Mouse (Mus musculus) midbrain, embryonic 14.5 days (tissue): ENCODE data around the gene Cse1l. TPM values are rescaled to one million over a fixed set of nuclear protein-coding genes. Genes with fewer than 3 reads are reported as not detected.

ENCODE experiments used
- ATAC-seq: fragments of 200-750 bp; cut with Nextera tagmentation; 2 replicates; pipeline ENCODE4 v1.8.0; 2017; ENCODE audit warnings: moderate number of reproducible peaks, moderate library complexity; ENCODE audit not compliant: low FRiP score, low TSS enrichment
- DNase-seq: peaks from one replicate; pipeline ENCODE4 v3.0.0-alpha.2; 2015
- H3K27ac ChIP-seq: fragments of 300-500 bp; sonication (generic); replicated peaks from 2 replicates; pipeline ENCODE4 v1.5.1; 2014; ENCODE audit warnings: mild to moderate bottlenecking, low read depth, low read length, moderate library complexity
- H3K27me3 ChIP-seq: fragments of 300-500 bp; sonication (generic); 2 replicates; pipeline ENCODE4 v1.6.1; 2014; ENCODE audit warnings: low read length, control low read depth, mixed read lengths; ENCODE audit not compliant: control insufficient read depth, insufficient read depth
- H3K36me3 ChIP-seq: fragments of 300-500 bp; sonication (generic); 2 replicates; pipeline ENCODE4 v1.6.1; 2014; ENCODE audit warnings: low read length, control low read depth; ENCODE audit not compliant: control insufficient read depth, insufficient read depth
- H3K4me1 ChIP-seq: fragments of 300-500 bp; sonication (generic); 2 replicates; pipeline ENCODE4 v1.6.1; 2014; ENCODE audit warnings: mild to moderate bottlenecking, antibody characterized with exemption, low read length, control low read depth; ENCODE audit not compliant: control insufficient read depth, insufficient read depth
- H3K4me2 ChIP-seq: fragments of 300-500 bp; sonication (generic); 2 replicates; pipeline ENCODE4 v1.6.1; 2014; ENCODE audit warnings: mild to moderate bottlenecking, low read length, moderate library complexity
- H3K4me3 ChIP-seq: fragments of 300-500 bp; sonication (generic); replicated peaks from 2 replicates; pipeline ENCODE4 v1.5.1; 2014; ENCODE audit warnings: low read depth, low read length
- H3K9ac ChIP-seq: fragments of 300-500 bp; sonication (generic); replicated peaks from 2 replicates; pipeline ENCODE4 v1.6.1; 2014; ENCODE audit warnings: mild to moderate bottlenecking, low read length, moderate library complexity
- H3K9me3 ChIP-seq: fragments of 300-500 bp; sonication (generic); 2 replicates; pipeline ENCODE4 v1.6.1; 2016; ENCODE audit warnings: low read length, control low read depth, mixed read lengths; ENCODE audit not compliant: control insufficient read depth
- WGBS: fragments of 180-500 bp; shearing (Covaris S2); extraction: QIAGEN DNeasy Blood & Tissue Kit; methylation state at CpG from one replicate; pipeline ENCODE4 v1.1.7; 2014; 5-methylcytosine and 5-hydroxymethylcytosine counted together
- polyA plus RNA-seq: library from polyadenylated mRNA; unstranded; fragments of >200 nt; fragmentation: Nextera tagmentation; extraction: Ambion mirVana; gene quantifications from 2 replicates; pipeline ENCODE4 v1.2.1, GENCODE M21; 2014

Gene Cse1l
- polyA plus RNA-seq, 1 experiment from 2014 or later = 128 TPM

DNA sequence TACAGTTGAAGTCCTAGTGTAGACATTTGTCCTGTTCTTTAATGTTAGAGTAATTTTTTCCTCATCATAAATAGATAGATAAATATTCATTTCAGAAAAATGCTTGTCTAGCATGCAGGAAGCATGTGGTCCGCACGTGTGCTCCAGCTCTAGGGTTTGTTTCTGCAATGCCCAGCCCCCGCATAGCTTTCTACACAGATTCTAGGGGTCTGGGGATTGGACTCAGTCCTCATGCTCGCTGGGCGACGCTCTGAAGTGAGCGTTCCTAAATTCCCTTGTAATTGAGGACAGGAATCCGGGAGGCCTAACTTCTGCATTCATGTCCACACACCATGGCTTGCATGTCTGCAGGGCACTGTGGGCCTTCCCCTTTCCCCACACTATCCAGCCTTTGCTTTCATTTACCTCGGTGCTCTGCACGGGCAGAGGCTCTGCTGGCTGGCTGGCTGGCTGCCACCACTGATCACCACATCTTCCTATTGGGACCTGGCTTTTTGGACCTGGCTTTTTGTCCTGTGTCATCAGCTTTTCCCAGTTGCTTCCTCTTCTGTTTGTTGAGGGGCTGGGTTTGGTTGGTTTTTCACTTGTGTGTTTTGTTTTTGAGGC, 31.1 kb upstream of the Cse1l start:
- H3K9ac ChIP-seq = no peak overlapping the region
- ATAC-seq (no peak), DNase-seq (no peak)
- no peaks in the 10 kb centered on the region for H3K9me3 ChIP-seq
- no peak overlapping the region for H3K4me2 ChIP-seq
- H3K4me3 ChIP-seq = no peak overlapping the region
- peaks cover 65% of the 10 kb centered on the region for H3K36me3 ChIP-seq
- no peaks in the 10 kb centered on the region for H3K27me3 ChIP-seq
- no peaks in the 10 kb centered on the region for H3K4me1 ChIP-seq
- no peak overlapping the region for H3K27ac ChIP-seq
- 82% methylated on average over 10 of the region's 10 CpGs for WGBS

DNA sequence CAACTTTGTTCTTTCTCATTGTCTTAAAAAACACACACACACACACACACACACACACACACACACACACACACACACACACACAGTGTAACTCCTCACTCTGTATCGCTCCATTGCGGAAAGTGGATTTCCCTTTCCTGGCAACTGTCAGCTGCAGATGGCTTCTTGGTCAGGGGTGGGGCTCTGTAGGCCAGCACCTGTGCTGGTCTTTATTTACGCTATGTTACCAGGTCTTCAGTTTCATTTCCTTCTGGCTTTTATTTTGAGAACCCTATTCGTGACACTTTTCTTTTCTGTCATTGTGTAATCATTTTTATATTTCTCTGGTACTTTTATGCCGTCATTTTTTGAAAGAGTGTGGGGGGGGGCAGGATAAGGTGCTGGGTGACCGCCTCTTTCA, 30.3 kb upstream of the Cse1l start:
- H3K27me3 ChIP-seq = no peaks in the 10 kb centered on the region
- no peak overlapping the region for H3K9ac ChIP-seq
- H3K27ac ChIP-seq = no peak overlapping the region
- no peak overlapping the region for H3K4me3 ChIP-seq
- no peak for ATAC-seq
- H3K4me1 ChIP-seq = no peaks in the 10 kb centered on the region
- DNase-seq = no peak
- WGBS = 94% methylated on average over 6 of the region's 6 CpGs
- H3K9me3 ChIP-seq = no peaks in the 10 kb centered on the region
- H3K36me3 ChIP-seq = peaks cover 57% of the 10 kb centered on the region
- no peak overlapping the region for H3K4me2 ChIP-seq

DNA sequence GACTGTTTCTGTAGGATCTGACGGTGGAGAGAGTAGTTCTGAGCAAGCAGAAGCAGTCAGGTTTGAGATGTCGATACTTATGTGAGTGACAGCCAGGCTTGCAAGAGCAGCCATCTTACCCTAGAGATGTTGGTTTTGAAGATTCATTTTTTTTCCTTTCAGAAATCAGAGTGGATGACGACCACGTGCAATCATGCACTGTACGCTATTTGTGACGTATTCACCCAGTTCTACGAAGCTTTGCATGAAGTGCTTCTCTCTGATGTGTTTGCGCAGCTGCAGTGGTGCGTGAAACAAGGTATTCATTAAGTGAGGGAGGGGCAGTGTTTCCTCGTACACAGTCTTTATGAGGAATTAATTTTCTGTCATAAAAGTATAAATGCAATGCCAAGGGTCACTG, 29.5 kb upstream of the Cse1l start:
- Histone ChIP-seq H3K9ac (no peak overlapping the region), H3K27ac (no peak overlapping the region), H3K27me3 (no peaks in the 10 kb centered on the region), H3K4me2 (no peak overlapping the region), H3K36me3 (peaks cover 54% of the 10 kb centered on the region), H3K4me3 (no peak overlapping the region), H3K9me3 (no peaks in the 10 kb centered on the region), H3K4me1 (no peaks in the 10 kb centered on the region)
- no peak for DNase-seq
- 90% methylated on average over 10 of the region's 10 CpGs for WGBS
- no peak for ATAC-seq

DNA sequence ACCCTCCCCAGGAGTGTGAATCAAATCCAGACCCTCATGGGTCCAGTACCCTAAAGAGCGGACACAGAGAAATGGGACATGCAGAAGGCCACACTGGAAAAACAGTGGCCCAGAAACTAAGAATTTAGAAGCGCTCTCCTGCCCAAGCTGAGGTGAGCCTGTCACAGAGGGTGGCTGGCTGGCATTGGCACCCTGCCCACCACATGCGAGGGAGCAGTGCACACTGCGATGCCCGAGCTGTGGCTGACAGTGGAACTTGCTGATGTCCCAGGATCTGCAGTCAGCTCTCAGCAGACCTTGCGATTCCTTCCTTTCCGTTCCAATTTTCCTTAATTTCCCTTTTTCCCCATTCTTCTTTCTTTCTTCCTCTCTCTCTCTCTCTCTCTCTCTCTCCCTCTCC, 20.8 kb upstream of the Cse1l start:
- Histone ChIP-seq H3K27me3 (no peaks in the 10 kb centered on the region), H3K4me1 (no peaks in the 10 kb centered on the region), H3K9ac (no peak overlapping the region), H3K4me2 (no peak overlapping the region), H3K4me3 (no peak overlapping the region), H3K36me3 (peaks cover 25% of the 10 kb centered on the region), H3K9me3 (no peaks in the 10 kb centered on the region), H3K27ac (no peak overlapping the region)
- DNase-seq (peak; percentile 26), ATAC-seq (no peak)
- 89% methylated on average over 7 of the region's 7 CpGs for WGBS

DNA sequence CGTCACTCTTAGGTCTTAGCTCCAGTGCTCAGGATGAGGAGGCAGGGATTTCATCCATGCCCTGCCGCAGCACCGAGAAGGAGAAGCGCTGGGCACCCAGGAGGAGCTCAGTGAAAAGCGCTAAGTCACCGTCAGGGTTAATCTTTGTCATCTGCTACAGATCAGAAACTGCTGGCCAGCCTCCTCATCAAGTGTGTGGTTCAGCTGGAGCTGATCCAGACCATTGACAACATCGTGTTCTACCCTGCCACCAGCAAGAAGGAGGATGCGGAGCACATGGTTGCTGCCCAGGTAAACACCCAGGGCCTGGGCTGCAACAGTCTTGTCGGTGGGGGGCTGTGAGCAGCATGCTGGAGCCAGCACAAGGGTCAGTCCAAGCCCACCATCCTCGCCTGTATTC, 20.2 kb upstream of the Cse1l start:
- ATAC-seq (no peak), DNase-seq (no peak)
- H3K4me1 ChIP-seq = no peaks in the 10 kb centered on the region
- no peak overlapping the region for H3K9ac ChIP-seq
- H3K36me3 ChIP-seq = peaks cover 25% of the 10 kb centered on the region
- H3K27ac ChIP-seq = no peak overlapping the region
- no peaks in the 10 kb centered on the region for H3K9me3 ChIP-seq
- no peaks in the 10 kb centered on the region for H3K27me3 ChIP-seq
- 77% methylated on average over 10 of the region's 10 CpGs for WGBS
- H3K4me3 ChIP-seq = no peak overlapping the region
- no peak overlapping the region for H3K4me2 ChIP-seq

DNA sequence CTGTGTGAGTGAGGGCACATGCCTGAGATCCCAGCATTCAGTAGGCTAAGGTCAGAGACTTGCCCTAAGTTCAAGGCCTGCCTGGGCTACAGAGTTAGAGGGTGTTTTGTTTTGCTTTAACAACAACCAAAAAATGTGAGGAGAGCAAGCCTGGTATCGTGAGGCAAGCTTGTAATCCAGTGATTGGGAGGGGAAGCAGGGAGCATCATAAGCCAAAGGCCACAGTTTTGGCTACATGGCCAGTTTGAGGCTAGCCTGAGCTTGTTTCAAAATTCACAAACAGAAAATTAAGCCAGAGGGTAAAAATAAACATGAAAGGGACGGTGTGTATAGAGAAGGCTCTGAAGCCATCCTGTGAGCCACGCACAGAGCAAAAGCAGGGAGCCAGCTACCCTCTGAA, 19.6 kb upstream of the Cse1l start:
- H3K4me1 ChIP-seq = no peaks in the 10 kb centered on the region
- H3K27ac ChIP-seq = no peak overlapping the region
- 93% methylated on average over 3 of the region's 3 CpGs for WGBS
- no peak overlapping the region for H3K4me2 ChIP-seq
- no peaks in the 10 kb centered on the region for H3K9me3 ChIP-seq
- peaks cover 23% of the 10 kb centered on the region for H3K36me3 ChIP-seq
- ATAC-seq (no peak), DNase-seq (no peak)
- no peak overlapping the region for H3K9ac ChIP-seq
- H3K27me3 ChIP-seq = no peaks in the 10 kb centered on the region
- no peak overlapping the region for H3K4me3 ChIP-seq

DNA sequence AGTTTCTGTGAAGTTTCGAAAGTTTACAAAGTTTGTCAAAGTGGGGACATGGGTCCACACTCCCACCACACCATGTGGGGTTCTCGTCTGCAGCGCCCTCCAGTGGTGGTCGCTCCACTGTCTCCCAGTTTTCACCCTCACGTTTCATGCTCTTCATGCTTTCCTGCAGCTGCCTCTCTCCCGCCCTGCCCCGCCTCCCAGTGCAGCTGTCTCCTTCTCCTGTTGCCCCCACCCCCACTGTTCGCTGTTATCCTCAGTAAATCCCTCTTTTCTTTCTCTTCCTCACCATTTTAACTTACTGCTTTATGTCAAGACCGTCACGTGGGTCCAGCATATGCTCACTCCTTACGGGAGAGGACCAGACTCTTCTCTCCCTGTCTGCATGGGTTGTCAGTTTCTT, 18.0 kb upstream of the Cse1l start:
- no peak overlapping the region for H3K4me3 ChIP-seq
- H3K9me3 ChIP-seq = no peaks in the 10 kb centered on the region
- ATAC-seq (peak; percentile 43; the same call in 1 of the 2 replicates), DNase-seq (peak; percentile 49)
- H3K27ac ChIP-seq = no peak overlapping the region
- no peak overlapping the region for H3K4me2 ChIP-seq
- 17% methylated on average over 11 of the region's 11 CpGs for WGBS
- no peaks in the 10 kb centered on the region for H3K27me3 ChIP-seq
- H3K36me3 ChIP-seq = peaks cover 29% of the 10 kb centered on the region
- no peak overlapping the region for H3K9ac ChIP-seq
- H3K4me1 ChIP-seq = no peaks in the 10 kb centered on the region

DNA sequence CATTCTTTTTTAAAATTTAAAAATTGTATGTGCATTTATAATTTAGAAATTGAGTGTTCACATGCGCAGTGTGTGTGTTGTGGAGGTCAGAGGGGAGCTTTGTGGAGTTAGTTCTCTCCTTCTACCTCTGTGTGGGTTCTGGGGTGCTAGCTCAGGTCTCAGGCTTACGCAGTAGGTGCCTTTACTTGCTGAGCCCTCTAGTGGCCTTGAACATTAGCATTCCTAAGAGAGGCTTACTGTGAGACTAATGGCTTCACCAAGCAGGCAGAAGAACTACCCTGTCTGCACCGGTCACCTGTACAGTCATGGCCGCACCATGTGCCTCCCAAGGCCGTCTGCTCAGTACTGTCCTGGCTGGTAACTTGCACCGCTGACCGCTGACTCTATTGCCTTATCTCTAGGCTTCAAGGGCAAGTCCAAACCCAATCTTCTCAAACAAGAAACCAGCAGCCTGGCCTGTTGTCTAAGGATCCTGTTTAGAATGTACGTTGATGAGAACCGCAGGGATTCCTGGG, 14.4 kb upstream of the Cse1l start:
- Histone ChIP-seq H3K9me3 (no peaks in the 10 kb centered on the region), H3K9ac (no peak overlapping the region), H3K27me3 (no peaks in the 10 kb centered on the region), H3K4me3 (no peak overlapping the region), H3K27ac (no peak overlapping the region), H3K36me3 (peaks cover 32% of the 10 kb centered on the region), H3K4me2 (no peak overlapping the region), H3K4me1 (no peaks in the 10 kb centered on the region)
- WGBS = 76% methylated on average over 9 of the region's 9 CpGs
- ATAC-seq (no peak), DNase-seq (peak; percentile 27)

DNA sequence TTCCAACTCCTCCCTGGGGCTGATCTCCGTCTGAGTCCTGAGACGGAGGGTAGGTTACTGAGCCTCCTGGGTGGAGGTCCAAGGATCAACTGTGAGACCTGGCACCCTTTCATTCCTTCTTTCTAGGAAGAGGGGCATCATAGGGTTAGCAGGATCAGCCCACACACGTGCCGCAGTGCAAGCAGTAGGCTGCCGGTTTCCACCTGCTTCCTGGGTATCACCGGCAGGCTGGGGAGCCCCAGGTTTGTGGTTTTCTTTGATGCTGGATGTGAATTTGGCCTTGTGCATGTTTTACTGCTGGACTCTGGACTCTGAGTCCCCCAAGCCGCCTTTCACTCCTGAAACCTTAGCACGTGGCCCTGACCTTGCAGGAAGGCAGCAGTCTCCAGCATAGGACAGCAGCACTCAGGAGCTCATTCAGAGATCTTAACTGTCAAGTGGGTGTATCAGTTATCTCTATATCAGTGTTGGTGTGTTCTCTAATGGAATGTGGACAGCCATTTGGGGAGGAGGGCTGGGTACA, 13.6 kb upstream of the Cse1l start:
- H3K4me2 ChIP-seq = no peak overlapping the region
- H3K4me1 ChIP-seq = no peaks in the 10 kb centered on the region
- ATAC-seq (no peak), DNase-seq (no peak)
- H3K27me3 ChIP-seq = no peaks in the 10 kb centered on the region
- H3K4me3 ChIP-seq = no peak overlapping the region
- no peak overlapping the region for H3K27ac ChIP-seq
- no peak overlapping the region for H3K9ac ChIP-seq
- 96% methylated on average over 8 of the region's 8 CpGs for WGBS
- H3K9me3 ChIP-seq = no peaks in the 10 kb centered on the region
- H3K36me3 ChIP-seq = peaks cover 31% of the 10 kb centered on the region
